Mouse (Mus musculus): ENCODE measurements around the gene Tnr. TPM values are rescaled to one million over a fixed set of nuclear protein-coding genes. Genes with fewer than 3 reads are reported as not detected.

Gene Tnr
- 1.7 and 2.0 TPM in 2 replicates for polyA plus RNA-seq (2014; fragmentation: Nextera tagmentation; extraction: Ambion mirVana)

DNA sequence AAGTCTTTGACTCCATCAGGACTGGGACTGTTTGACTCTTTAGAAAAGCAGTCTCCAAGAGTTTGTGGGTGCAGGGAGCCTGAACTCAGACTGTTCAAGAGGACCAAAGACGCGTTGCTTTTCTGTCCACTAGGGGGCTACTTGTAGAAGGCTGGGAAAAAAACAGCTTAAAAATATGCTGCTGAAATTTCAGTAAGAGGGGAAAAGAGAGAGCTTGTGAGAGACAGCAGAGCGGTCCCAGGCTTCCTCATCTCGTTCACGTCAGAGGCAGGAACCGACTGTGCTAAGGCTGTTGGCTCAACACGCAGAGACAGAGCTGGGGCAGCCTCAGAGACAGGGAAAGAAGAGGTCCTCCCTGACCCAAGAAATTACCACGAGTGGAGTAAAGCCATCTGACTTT is at the start of gene Tnr:
Tnr (plus strand) TSS at position 192 of the 400 bp plus-strand sequence.
- Histone ChIP-seq H3K36me3 (ENCODE audit: control insufficient read depth, insufficient read depth, low read length) (no peaks in the 10 kb centered on the region), H3K9me3 (ENCODE audit: control insufficient read depth, low read length) (no peaks in the 10 kb centered on the region), H3K4me3 (ENCODE audit: low read depth, low read length) (peak within 1 kb of the TSS; percentile 2; the same call in 1 of the 2 replicates), H3K4me1 (replicated peaks; ENCODE audit: control insufficient read depth, insufficient read depth, low read length) (no peaks in the 10 kb centered on the region), H3K9ac (ENCODE audit: low read length) (no peak within 1 kb of the TSS), H3K27me3 (replicated peaks; ENCODE audit: control insufficient read depth, insufficient read depth, low read length) (peaks cover 3% of the 10 kb centered on the region), H3K27ac (ENCODE audit: low read depth) (no peak within 1 kb of the TSS), H3K4me2 (ENCODE audit: low read length) (0 out of 2 replicates have a peak within 1 kb of the TSS, but pooled peaks have one; percentile 26)
- peak; percentile 55 for DNase-seq (ENCODE audit: low spot score)
- no peak for ATAC-seq (replicated peaks; ENCODE audit: low FRiP score, low TSS enrichment, low read depth)
- 5% methylated on average over 8 of the region's 8 CpGs for WGBS

DNA sequence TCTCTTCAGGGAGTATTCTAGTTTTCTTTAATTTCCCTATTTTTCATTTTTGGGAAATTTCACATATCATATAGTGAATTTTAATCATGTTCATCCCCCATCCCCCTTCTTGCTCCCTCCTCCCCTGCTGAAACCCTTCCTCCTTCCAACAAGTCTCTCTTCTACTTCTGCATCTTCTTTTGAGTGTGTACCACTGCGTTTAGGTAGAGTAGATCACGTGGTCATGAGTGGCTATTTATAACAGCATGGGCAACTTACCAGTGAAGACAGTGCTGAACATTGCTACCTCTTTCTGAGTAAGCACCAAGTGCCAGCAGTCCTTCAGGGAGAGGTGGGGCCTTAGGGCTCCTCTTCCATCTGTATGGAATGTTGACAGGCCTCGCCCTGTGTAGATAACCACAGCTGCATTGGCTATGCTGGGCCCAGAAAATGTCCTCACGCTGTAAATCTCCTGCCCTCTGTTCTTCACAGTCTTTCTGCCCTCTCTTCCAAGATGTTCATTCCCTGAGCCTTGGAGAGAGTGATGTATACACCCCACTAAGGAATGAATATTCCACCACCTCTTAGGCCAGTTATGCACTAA is 33.6 kb upstream of the Tnr start:
- no peak overlapping the region for H3K27ac ChIP-seq (ENCODE audit: low read depth)
- H3K4me1 ChIP-seq (replicated peaks; ENCODE audit: control insufficient read depth, insufficient read depth, low read length): no peaks in the 10 kb centered on the region
- no peak overlapping the region for H3K4me3 ChIP-seq (ENCODE audit: low read depth, low read length)
- H3K9me3 ChIP-seq (ENCODE audit: control insufficient read depth, low read length): no peaks in the 10 kb centered on the region
- no peak overlapping the region for H3K9ac ChIP-seq (ENCODE audit: low read length)
- no peak overlapping the region for H3K4me2 ChIP-seq (ENCODE audit: low read length)
- WGBS: 76% methylated on average over 4 of the region's 4 CpGs
- ATAC-seq (replicated peaks; ENCODE audit: low FRiP score, low TSS enrichment, low read depth): no peak
- no peaks in the 10 kb centered on the region for H3K36me3 ChIP-seq (ENCODE audit: control insufficient read depth, insufficient read depth, low read length)
- H3K27me3 ChIP-seq (replicated peaks; ENCODE audit: control insufficient read depth, insufficient read depth, low read length): no peaks in the 10 kb centered on the region
- no peak for DNase-seq (ENCODE audit: low spot score)

DNA sequence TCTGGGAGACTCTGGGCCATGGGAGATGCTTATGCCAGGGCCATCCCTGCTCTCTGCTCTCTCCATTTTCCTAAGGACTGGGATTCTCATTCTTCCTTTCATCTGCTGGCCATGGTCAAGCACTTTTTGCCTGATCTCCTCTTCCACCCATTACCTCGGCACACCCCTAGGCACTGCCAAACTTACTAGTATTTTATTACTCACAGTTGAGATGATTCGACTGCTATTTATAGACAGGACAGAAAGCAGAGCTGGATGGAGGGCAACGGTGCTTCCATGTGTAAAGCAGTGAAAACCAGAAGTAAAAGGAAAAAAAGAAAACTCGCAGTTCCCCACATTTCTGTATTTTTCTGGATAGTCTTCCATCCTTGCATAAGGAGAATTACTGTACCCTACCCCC is 31.0 kb upstream of the Tnr start:
- Histone ChIP-seq H3K4me2 (ENCODE audit: low read length) (no peak overlapping the region), H3K4me3 (ENCODE audit: low read depth, low read length) (no peak overlapping the region), H3K4me1 (replicated peaks; ENCODE audit: control insufficient read depth, insufficient read depth, low read length) (no peaks in the 10 kb centered on the region), H3K9me3 (ENCODE audit: control insufficient read depth, low read length) (no peaks in the 10 kb centered on the region), H3K36me3 (ENCODE audit: control insufficient read depth, insufficient read depth, low read length) (no peaks in the 10 kb centered on the region), H3K27me3 (replicated peaks; ENCODE audit: control insufficient read depth, insufficient read depth, low read length) (no peaks in the 10 kb centered on the region), H3K27ac (ENCODE audit: low read depth) (no peak overlapping the region), H3K9ac (ENCODE audit: low read length) (no peak overlapping the region)
- DNase-seq (ENCODE audit: low spot score): no peak
- no peak for ATAC-seq (replicated peaks; ENCODE audit: low FRiP score, low TSS enrichment, low read depth)
- WGBS: 73% methylated on average over 4 of the region's 4 CpGs

DNA sequence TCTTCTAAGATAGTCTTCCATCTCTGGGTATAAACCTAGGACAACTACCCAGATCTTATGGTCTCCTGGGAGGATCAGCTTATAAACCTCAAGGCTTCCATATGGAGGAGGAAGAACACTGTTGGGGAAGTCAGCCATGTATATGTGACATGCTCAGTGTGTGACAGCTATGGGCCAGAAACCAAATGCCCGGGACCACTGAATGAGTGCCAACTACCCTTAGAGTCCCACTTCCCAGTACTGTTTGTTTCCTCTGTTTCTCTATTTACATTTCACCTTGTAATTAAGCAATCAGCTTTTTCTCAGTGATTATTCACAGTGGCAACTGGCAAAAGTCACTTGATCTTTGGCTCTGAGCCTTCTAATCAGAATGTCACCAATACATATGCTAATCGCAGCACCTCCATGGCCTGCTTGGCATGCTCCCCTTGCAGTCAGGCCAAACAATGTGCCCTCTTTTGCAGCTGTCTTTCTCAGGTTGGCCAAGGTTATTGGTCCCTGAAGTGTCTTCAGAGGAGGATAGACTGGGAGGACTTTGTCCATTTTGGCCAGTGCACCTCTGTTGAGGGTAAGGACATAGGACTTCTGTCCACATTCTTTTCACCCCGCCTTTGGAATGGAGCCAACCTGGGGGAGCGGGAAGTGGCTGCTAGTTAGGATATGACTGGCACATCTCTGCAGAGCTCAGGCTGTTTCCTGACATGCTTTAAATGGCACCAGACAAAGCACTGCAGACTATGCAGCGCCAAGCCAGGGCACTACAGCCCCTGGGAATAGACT is 29.7 kb upstream of the Tnr start:
- no peaks in the 10 kb centered on the region for H3K4me1 ChIP-seq (replicated peaks; ENCODE audit: control insufficient read depth, insufficient read depth, low read length)
- WGBS: 76% methylated on average over 5 of the region's 5 CpGs
- ATAC-seq (replicated peaks; ENCODE audit: low FRiP score, low TSS enrichment, low read depth): no peak

DNA sequence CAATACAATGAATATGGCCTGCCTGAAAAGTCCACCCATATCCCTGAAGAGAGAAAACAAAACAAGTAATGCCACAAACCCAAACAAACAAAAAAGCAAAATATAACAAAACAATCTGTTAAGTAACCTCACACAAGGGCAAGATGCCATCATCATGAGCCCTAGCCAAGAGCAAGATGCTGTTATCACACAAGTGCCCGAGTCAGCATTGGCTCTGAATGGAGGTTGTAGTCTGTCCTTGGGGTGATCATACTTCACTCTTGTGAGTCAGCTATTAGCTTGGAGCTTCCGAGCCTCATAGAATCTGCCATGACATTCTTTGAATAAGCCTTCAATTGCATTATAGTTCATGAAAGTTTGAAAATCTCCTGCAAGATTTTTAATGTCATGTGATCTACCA is 25.3 kb upstream of the Tnr start:
- H3K4me2 ChIP-seq (ENCODE audit: low read length): no peak overlapping the region
- H3K4me3 ChIP-seq (ENCODE audit: low read depth, low read length): no peak overlapping the region
- DNase-seq (ENCODE audit: low spot score) (no peak), ATAC-seq (replicated peaks; ENCODE audit: low FRiP score, low TSS enrichment, low read depth) (no peak)
- H3K4me1 ChIP-seq (replicated peaks; ENCODE audit: control insufficient read depth, insufficient read depth, low read length): no peaks in the 10 kb centered on the region
- H3K36me3 ChIP-seq (ENCODE audit: control insufficient read depth, insufficient read depth, low read length): no peaks in the 10 kb centered on the region
- no peak overlapping the region for H3K27ac ChIP-seq (ENCODE audit: low read depth)
- no peak overlapping the region for H3K9ac ChIP-seq (ENCODE audit: low read length)
- no peaks in the 10 kb centered on the region for H3K9me3 ChIP-seq (ENCODE audit: control insufficient read depth, low read length)
- H3K27me3 ChIP-seq (replicated peaks; ENCODE audit: control insufficient read depth, insufficient read depth, low read length): no peaks in the 10 kb centered on the region
- 75% methylated on average over 2 of the region's 2 CpGs for WGBS

More for the DNA sequence above, 29.7 kb upstream of the Tnr start:
- H3K27me3 ChIP-seq (replicated peaks; ENCODE audit: control insufficient read depth, insufficient read depth, low read length): no peaks in the 10 kb centered on the region
- H3K9ac ChIP-seq (ENCODE audit: low read length): no peak overlapping the region
- no peak overlapping the region for H3K4me3 ChIP-seq (ENCODE audit: low read depth, low read length)
- DNase-seq (ENCODE audit: low spot score): no peak
- no peak overlapping the region for H3K27ac ChIP-seq (ENCODE audit: low read depth)
- no peaks in the 10 kb centered on the region for H3K36me3 ChIP-seq (ENCODE audit: control insufficient read depth, insufficient read depth, low read length)
- no peaks in the 10 kb centered on the region for H3K9me3 ChIP-seq (ENCODE audit: control insufficient read depth, low read length)
- H3K4me2 ChIP-seq (ENCODE audit: low read length): no peak overlapping the region

DNA sequence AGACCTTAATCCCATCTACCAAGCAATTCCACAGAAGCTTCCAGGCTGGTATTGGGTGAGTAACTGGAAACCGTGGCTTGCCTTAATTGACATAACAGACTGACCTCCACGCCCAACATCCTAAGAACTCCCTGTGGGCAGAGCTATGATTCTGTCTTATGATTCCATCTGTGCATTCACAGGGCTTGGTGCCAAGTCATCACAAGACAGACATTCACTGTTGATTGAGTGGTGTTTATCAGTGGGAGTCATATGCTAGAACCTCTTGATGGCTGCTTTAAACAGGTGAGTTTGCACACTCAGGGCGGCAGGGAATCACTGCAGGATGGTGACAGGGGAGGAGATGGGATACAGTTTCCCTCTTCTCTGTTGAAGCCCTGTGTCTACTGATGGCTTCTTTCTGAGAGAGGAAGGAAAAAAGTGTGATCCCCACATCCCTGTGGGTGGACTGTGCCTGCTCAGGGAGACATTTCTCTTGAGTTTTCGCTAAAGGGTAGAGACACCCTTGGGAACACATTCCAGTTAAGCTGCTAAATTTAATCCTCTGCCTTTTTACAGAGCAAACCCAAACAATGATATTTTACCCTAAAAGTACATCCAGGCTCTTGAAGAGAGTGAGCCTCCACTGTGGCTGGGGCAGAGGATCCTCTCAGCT is 23.6 kb upstream of the Tnr start:
- H3K4me3 ChIP-seq (ENCODE audit: low read depth, low read length): no peak overlapping the region
- WGBS: 82% methylated on average over 4 of the region's 4 CpGs
- no peaks in the 10 kb centered on the region for H3K4me1 ChIP-seq (replicated peaks; ENCODE audit: control insufficient read depth, insufficient read depth, low read length)
- no peaks in the 10 kb centered on the region for H3K9me3 ChIP-seq (ENCODE audit: control insufficient read depth, low read length)
- no peak overlapping the region for H3K27ac ChIP-seq (ENCODE audit: low read depth)
- no peaks in the 10 kb centered on the region for H3K27me3 ChIP-seq (replicated peaks; ENCODE audit: control insufficient read depth, insufficient read depth, low read length)
- no peak overlapping the region for H3K9ac ChIP-seq (ENCODE audit: low read length)
- no peaks in the 10 kb centered on the region for H3K36me3 ChIP-seq (ENCODE audit: control insufficient read depth, insufficient read depth, low read length)
- ATAC-seq (replicated peaks; ENCODE audit: low FRiP score, low TSS enrichment, low read depth): no peak
- no peak for DNase-seq (ENCODE audit: low spot score)
- H3K4me2 ChIP-seq (ENCODE audit: low read length): no peak overlapping the region

DNA sequence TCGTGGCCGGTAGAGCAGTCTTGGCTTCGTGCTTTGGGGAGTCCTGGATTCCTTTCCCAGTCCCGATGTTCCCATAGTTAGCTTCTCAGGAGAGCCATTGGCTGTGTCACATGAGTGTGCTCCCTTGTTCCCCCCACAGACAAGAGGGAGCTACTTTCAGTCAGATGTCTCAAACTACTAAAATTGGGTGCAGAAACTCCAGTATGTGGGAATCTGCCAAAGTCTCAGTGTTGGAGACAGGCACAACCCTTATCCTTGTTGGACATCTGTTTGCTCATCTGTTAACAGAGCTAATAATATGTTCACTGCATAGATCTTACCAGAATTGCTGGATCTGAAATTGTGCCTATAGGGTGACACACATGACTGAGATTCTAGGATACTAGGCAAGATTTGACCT is 21.7 kb upstream of the Tnr start:
- Histone ChIP-seq H3K4me3 (ENCODE audit: low read depth, low read length) (no peak overlapping the region), H3K27ac (ENCODE audit: low read depth) (no peak overlapping the region), H3K27me3 (replicated peaks; ENCODE audit: control insufficient read depth, insufficient read depth, low read length) (no peaks in the 10 kb centered on the region), H3K4me2 (ENCODE audit: low read length) (no peak overlapping the region), H3K9me3 (ENCODE audit: control insufficient read depth, low read length) (no peaks in the 10 kb centered on the region), H3K4me1 (replicated peaks; ENCODE audit: control insufficient read depth, insufficient read depth, low read length) (no peaks in the 10 kb centered on the region), H3K36me3 (ENCODE audit: control insufficient read depth, insufficient read depth, low read length) (no peaks in the 10 kb centered on the region), H3K9ac (ENCODE audit: low read length) (no peak overlapping the region)
- WGBS: 81% methylated on average over 4 of the region's 4 CpGs
- no peak for DNase-seq (ENCODE audit: low spot score)
- no peak for ATAC-seq (replicated peaks; ENCODE audit: low FRiP score, low TSS enrichment, low read depth)

DNA sequence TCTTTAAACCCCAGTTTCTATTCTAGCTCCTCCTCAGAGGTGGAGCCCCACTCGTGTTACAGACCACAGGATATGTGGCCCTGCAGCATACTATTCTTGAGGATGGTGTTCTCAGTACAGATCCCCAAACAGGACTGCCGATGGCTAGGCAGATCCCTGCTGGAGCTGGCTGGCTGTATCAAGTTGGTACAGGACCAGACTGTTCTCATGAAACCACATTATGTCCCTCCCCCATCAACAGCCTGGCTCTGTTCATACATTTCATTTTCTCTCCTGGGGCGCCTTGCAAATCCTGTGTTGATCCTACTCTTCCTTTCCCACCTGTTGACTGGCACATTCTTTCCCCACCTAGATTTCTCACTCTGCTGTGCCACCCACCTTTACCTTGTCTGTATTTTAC is 12.9 kb upstream of the Tnr start:
- H3K9ac ChIP-seq (ENCODE audit: low read length): no peak overlapping the region
- H3K4me3 ChIP-seq (ENCODE audit: low read depth, low read length): no peak overlapping the region
- no peak overlapping the region for H3K4me2 ChIP-seq (ENCODE audit: low read length)
- H3K27me3 ChIP-seq (replicated peaks; ENCODE audit: control insufficient read depth, insufficient read depth, low read length): no peaks in the 10 kb centered on the region
- H3K36me3 ChIP-seq (ENCODE audit: control insufficient read depth, insufficient read depth, low read length): no peaks in the 10 kb centered on the region
- H3K4me1 ChIP-seq (replicated peaks; ENCODE audit: control insufficient read depth, insufficient read depth, low read length): no peaks in the 10 kb centered on the region
- no peak for DNase-seq (ENCODE audit: low spot score)
- 70% methylated on average over 3 of the region's 3 CpGs for WGBS
- H3K9me3 ChIP-seq (ENCODE audit: control insufficient read depth, low read length): no peaks in the 10 kb centered on the region
- no peak for ATAC-seq (replicated peaks; ENCODE audit: low FRiP score, low TSS enrichment, low read depth)
- H3K27ac ChIP-seq (ENCODE audit: low read depth): no peak overlapping the region

Measured in intestine, embryonic 14.5 days (tissue).